Mouse (Mus musculus): ENCODE measurements around the gene Cd200r2. TPM values are rescaled to one million over a fixed set of nuclear protein-coding genes. Genes with fewer than 3 reads are reported as not detected.

Gene Cd200r2
- polyA plus RNA-seq, 1 experiment from 2014 or later: not detected

GRCm38 (mm10) chr16:44962777-44963176, 95.9 kb downstream of the Cd200r2 start:
- no peaks in the 10 kb centered on the region for H3K9me3 ChIP-seq (replicated peaks)
- H3K27me3 ChIP-seq: no peaks in the 10 kb centered on the region
- no peak overlapping the region for H3K9ac ChIP-seq
- 83% methylated on average over 2 of the region's 2 CpGs for WGBS
- no peaks in the 10 kb centered on the region for H3K36me3 ChIP-seq
- ATAC-seq (ENCODE audit: low FRiP score): no peak
- no peak overlapping the region for H3K4me2 ChIP-seq (replicated peaks)
- no peaks in the 10 kb centered on the region for H3K4me1 ChIP-seq
- no peak overlapping the region for H3K4me3 ChIP-seq
- no peak overlapping the region for H3K27ac ChIP-seq

GRCm38 (mm10) chr16:44964526-44965374, 97.9 kb downstream of the Cd200r2 start:
- no peak overlapping the region for H3K4me2 ChIP-seq (replicated peaks)
- no peak overlapping the region for H3K27ac ChIP-seq
- WGBS: 89% methylated on average over 6 of the region's 6 CpGs
- H3K9me3 ChIP-seq (replicated peaks): no peaks in the 10 kb centered on the region
- H3K27me3 ChIP-seq: no peaks in the 10 kb centered on the region
- no peaks in the 10 kb centered on the region for H3K4me1 ChIP-seq
- no peak for ATAC-seq (ENCODE audit: low FRiP score)
- no peak overlapping the region for H3K9ac ChIP-seq
- H3K4me3 ChIP-seq: no peak overlapping the region
- no peaks in the 10 kb centered on the region for H3K36me3 ChIP-seq

GRCm38 (mm10) chr16:44965428-44965827, 98.5 kb downstream of the Cd200r2 start:
- Histone ChIP-seq H3K4me3 (no peak overlapping the region), H3K4me1 (no peaks in the 10 kb centered on the region), H3K36me3 (no peaks in the 10 kb centered on the region), H3K27me3 (no peaks in the 10 kb centered on the region), H3K27ac (no peak overlapping the region), H3K9ac (no peak overlapping the region), H3K4me2 (replicated peaks) (no peak overlapping the region), H3K9me3 (replicated peaks) (no peaks in the 10 kb centered on the region)
- ATAC-seq (ENCODE audit: low FRiP score): no peak
- 95% methylated on average over 8 of the region's 8 CpGs for WGBS

Other genes starting within 250 kb of the Cd200r2 start
- gene Nepro, start 142.8 kb upstream of the Cd200r2 start, polyA plus RNA-seq (2016; fragmentation: Nextera tagmentation; extraction: Ambion mirVana): 9.4 and 9.9 TPM in 2 replicates
- gene Gtpbp8, start 120.7 kb upstream of the Cd200r2 start, polyA plus RNA-seq (2016; fragmentation: Nextera tagmentation; extraction: Ambion mirVana): 34.3 and 37.9 TPM in 2 replicates
- gene Cd200r1, start 101.4 kb upstream of the Cd200r2 start, polyA plus RNA-seq (2016; fragmentation: Nextera tagmentation; extraction: Ambion mirVana): 0.52 and 0.96 TPM in 2 replicates
- gene Cd200r4, start 55.4 kb upstream of the Cd200r2 start, polyA plus RNA-seq (2016; fragmentation: Nextera tagmentation; extraction: Ambion mirVana): not detected in 2 replicates
- not detected in 2 replicates for gene Cd200r3, start 76.6 kb downstream of the Cd200r2 start, polyA plus RNA-seq (2016; fragmentation: Nextera tagmentation; extraction: Ambion mirVana)
- gene Ccdc80, start 226.3 kb downstream of the Cd200r2 start, polyA plus RNA-seq (2016; fragmentation: Nextera tagmentation; extraction: Ambion mirVana): 28.3 and 35.3 TPM in 2 replicates

Data from hindbrain, embryonic 12.5 days (tissue).